Mouse (Mus musculus) CD8-positive naive resting alpha-beta T cell, adult 2 months (primary cell): Measurements from ENCODE around the gene Bola1.
"Not testable (repeated sequence)": the region's sequence is repeated elsewhere in the genome, so short reads cannot be mapped to it uniquely, and the experiment has no call there.

ENCODE experiments used
- DNase-seq, 2 experiments: peaks; one replicate each; pipeline ENCODE4 v3.0.0; 2022; ENCODE audit warnings: low read depth in 2 of 2, low spot score in 2 of 2

The Bola1 gene

GRCm38 (mm10) chr3:96181510-96182381 lies 37.8 kb downstream of the Bola1 start:
- DNase-seq, result no peak

DNA sequence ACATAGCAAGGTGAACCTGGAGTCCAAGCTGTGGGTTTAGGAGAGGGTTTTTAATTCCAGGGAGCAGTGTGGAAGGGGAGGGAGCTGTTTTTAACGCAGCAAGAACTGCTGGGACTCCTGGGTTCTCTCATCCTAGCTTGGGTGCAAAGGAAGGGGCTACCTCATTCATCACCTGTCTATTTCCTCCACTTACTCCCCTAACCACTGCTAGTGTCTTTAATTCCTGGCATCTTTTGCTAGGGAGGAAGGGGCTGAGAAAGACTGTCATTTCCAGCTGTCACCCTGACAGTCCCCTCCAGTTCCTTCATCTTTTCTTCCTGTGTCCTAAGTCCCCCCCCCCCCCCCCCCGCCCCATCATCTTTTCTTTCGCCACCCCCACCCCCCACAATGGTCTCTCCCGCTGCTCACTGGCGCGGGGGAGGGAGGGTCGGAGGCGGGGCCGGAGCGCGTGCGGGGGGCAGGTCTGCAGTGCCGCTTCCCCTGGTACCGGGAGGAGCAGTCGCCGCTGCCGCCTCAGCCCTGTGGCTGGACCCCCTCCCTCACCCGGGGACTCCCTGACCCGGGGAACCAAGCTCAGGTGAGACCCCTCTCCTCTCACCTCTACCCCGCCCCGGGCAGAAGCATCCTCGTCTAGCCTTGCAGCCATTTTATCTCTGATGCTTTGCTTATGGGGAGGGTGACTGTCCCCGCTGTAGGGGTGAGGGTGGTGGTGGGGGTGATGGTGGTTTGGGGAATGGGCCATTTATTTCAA lies 38.6 kb downstream of the Bola1 start, which contains the start of gene Sv2a:
Sv2a (plus strand) TSS at position 425 of the 751 bp plus-strand sequence.
- DNase-seq, result peak; percentile 32 to 49

- no peak for DNase-seq
Observed at GRCm38 (mm10) chr3:96179531-96179930, 40.0 kb downstream of the Bola1 start.

DNA sequence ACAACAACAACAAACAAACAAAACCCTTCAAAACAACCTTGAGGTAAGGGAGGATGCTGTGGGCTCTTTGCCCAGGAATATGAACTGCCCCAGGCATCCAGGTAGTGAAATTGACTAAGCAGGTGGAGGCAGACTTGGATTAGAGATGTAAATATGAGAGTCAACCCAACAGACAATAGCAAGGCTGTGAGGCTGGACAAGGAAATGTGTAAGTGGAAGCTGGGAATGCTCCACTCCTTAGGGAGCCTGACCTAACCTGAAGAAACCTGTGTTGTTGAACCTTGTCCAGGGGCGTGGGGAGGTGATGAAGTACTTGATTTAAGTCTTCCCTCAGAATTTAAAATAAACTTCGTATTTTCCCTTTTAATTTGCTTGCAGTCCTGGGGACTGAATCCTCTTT lies 40.6 kb downstream of the Bola1 start:
- DNase-seq, result no peak

GRCm38 (mm10) chr3:96178427-96178826 lies 41.1 kb downstream of the Bola1 start:
- DNase-seq, result no peak

GRCm38 (mm10) chr3:96175251-96175650 lies 44.3 kb downstream of the Bola1 start:
- DNase-seq, result no peak

DNA sequence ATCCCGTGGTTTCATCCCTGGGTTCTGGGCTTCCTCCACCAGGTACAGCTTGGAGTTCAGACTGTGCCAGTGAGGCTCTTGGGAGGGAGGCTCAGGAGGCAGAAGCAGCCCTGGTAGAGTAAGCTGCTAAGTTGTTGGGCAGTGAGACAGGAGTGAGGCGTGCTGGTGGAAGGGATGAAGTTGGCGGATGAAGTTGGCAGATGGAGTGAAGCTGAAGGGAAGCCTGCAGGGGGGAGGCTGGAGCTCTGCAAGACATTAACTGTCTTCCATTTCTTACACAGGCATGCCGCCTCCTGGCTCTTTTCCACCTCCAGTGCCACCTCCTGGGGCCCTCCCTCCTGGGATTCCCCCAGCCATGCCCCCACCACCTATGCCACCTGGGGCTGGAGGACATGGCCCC lies 45.5 kb downstream of the Bola1 start:
- not testable (repeated sequence) for DNase-seq

GRCm38 (mm10) chr3:96173185-96173584 lies 46.3 kb downstream of the Bola1 start:
- DNase-seq, result no peak

GRCm38 (mm10) chr3:96172197-96173178 lies 47.0 kb downstream of the Bola1 start, which contains the start of gene Sf3b4:
TSS of gene Sf3b4 (plus strand) at chr3:96172332.
- DNase-seq, result peak; percentile 79 to 81

- no peak for DNase-seq
Observed at GRCm38 (mm10) chr3:96171583-96172196, 47.8 kb downstream of the Bola1 start.

DNA sequence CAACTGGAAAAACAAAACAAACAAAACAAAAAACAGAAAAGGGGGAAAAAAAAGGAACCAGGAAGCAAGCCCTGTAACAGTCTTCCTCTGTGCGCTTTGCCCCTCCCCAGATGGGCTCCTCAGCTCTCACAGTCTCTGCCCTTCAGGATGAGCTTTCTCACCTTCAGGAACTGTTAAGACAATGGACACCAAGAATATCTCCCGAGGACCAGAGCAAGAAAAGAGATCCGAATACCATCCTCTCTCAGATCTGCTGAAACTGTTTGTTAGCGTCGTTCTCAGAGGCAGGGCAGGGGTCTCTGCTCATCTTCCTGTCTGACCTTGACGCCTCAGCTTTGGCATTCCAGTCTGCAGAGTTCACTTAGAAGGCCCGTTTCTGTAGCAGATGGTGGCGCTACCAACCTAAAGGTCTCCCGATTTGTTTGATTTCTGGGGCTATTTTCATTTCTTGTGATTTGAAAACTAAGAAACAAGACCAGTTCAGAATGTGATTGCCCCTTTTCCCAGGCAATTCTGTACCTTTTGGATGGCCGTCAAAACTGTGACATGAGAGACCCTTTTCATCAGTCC lies 48.4 kb downstream of the Bola1 start:
- no peak for DNase-seq

- DNase-seq, result no peak
Observed at GRCm38 (mm10) chr3:96170276-96170675, 49.2 kb downstream of the Bola1 start.

- no peak for DNase-seq
Observed at GRCm38 (mm10) chr3:96168466-96169158, 50.9 kb downstream of the Bola1 start.

GRCm38 (mm10) chr3:96163040-96163439 lies 56.5 kb downstream of the Bola1 start:
- no peak for DNase-seq

DNA sequence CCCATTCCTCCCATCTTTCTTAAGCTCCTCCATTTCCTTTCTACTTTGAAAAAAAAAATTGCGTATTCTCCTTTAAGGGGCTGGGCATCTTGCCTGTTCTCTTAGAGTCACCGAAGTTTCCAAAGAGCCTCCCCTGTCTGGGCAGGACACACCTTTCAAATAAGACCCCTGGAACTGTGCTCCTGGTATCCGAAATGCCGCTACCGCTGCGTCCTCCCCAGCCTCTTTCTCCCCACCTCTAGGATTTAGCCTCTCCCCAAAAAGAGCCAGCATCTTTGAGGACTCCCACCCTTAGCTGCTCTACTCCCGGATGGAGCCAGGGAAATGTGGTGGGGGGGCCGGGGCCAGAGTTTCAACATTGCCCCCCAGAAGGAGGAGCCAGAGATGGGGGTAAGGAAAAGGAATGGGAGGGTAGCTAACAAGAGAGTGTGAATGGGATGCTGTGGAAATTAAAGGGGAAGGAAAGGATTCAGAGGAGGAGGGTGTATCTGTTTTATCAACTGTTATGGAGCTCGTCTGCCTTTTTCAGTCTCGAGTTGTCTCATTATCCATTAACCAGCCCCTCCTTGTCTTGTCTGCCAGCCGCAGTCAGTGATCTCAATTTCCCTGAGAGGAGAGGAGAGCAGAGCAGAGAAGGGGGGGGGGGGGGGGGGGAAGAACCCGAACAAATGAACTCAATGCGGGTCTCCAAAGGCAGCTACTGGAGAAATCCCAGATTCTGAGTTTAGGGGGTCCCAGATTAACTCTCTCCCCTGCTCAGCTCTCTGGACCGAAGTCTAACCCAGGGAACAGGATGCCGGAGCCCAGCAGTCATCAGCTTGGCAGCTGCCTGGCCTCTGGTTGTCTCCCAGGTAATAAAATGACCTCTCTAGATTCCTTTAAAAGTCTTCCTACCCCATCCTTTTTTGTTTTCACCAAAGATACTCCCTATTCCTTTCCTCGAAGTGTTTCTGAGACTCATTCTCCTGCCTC lies 57.4 kb downstream of the Bola1 start, which contains the start of gene Mtmr11:
Mtmr11 (plus strand) TSS at position 136 of the 972 bp plus-strand sequence.
- no peak for DNase-seq

- DNase-seq, result no peak
Observed at GRCm38 (mm10) chr3:96160803-96161516, 58.5 kb downstream of the Bola1 start.

GRCm38 (mm10) chr3:96160222-96160802 lies 59.2 kb downstream of the Bola1 start:
- DNase-seq, result no peak
